Mouse (Mus musculus): ENCODE measurements around the gene Tff1.

The Tff1 gene

DNA sequence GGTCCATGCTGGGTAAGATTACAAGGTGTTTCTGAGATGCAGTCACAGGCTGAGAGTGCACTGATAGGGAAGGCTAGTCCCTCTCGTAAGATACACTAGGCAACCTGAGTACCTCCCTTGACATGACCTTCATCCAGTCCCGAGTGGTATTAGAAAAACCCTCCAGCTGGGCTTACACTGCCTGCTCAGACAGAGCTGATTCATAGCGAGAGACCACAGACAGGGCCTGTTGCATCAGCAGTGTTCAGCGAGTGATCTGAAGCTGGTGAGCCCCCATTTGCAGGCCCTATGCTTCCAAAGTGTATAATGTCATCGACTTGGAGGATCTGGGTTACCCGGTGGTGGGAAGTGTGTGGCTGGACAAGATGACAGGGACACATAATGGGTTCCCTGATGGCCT lies at the start of gene Tff1:
Gene Tff1 (minus strand): TSS at position 151 of the 400 bp plus-strand sequence.
- no peak for DNase-seq (ENCODE audit: low read depth, low spot score)

DNA sequence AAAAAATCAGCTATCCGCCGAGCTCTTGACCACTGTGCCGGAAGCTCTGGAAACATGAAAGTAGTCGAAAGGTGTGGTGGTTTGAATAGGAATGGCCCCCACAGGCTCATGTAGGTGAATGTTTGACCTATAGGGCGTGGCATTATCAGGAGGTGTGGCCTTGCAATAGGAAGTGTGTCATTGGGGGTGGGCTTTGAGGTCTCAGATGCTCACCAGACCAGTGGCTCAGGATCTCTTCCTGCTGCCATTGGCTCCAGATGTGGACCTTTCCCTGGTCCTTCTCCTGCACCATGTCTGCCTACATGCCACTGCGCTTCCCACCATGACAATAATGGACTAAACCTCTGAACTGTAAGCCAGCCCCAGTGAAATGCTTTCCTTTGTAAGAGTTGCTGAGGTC lies 46.8 kb upstream of the Tff1 start:
- no peak for DNase-seq (ENCODE audit: low read depth, low spot score)

- no peak for DNase-seq (ENCODE audit: low read depth, low spot score)
Observed at GRCm38 (mm10) chr17:31210299-31210698, 45.2 kb upstream of the Tff1 start.

- no peak for DNase-seq (ENCODE audit: low read depth, low spot score)
Observed at GRCm38 (mm10) chr17:31209376-31209930, 44.4 kb upstream of the Tff1 start.

GRCm38 (mm10) chr17:31208654-31209053 lies 43.6 kb upstream of the Tff1 start:
- no peak for DNase-seq (ENCODE audit: low read depth, low spot score)

- DNase-seq (ENCODE audit: low read depth, low spot score), result no peak
Observed at GRCm38 (mm10) chr17:31207771-31208334, 42.8 kb upstream of the Tff1 start, which contains the start of gene Ubash3a. TSS of gene Ubash3a (plus strand) at chr17:31207873.

DNA sequence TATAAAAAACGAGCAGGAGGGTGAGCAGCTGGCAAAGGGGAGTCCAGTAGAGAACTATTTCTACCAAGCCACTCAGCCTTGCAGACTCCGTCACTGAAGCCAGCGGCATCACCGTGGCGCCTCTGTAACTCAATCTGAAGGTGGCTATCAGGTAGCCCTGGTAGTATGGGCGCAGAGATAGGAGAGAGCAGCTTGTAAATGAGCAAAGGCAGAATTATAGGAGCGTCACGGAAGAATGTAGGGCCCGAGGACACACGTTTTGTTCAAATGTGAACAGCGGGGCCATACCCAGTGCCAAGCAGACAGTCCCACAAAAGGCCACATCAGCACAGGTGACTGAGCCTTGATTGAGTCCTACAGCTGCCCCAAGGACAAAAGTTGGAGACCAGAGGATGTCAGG lies 33.8 kb upstream of the Tff1 start, which contains the start of gene Tmprss3:
Gene Tmprss3 (minus strand): TSS at position 101 of the 400 bp plus-strand sequence.
- no peak for DNase-seq (ENCODE audit: low read depth, low spot score)

- no peak for DNase-seq (ENCODE audit: low read depth, low spot score)
Observed at GRCm38 (mm10) chr17:31196283-31196682, 31.2 kb upstream of the Tff1 start.

- no peak for DNase-seq (ENCODE audit: low read depth, low spot score)
Observed at GRCm38 (mm10) chr17:31195207-31195606, 30.1 kb upstream of the Tff1 start.

GRCm38 (mm10) chr17:31193360-31193759 lies 28.3 kb upstream of the Tff1 start:
- DNase-seq (ENCODE audit: low read depth, low spot score), result no peak

DNA sequence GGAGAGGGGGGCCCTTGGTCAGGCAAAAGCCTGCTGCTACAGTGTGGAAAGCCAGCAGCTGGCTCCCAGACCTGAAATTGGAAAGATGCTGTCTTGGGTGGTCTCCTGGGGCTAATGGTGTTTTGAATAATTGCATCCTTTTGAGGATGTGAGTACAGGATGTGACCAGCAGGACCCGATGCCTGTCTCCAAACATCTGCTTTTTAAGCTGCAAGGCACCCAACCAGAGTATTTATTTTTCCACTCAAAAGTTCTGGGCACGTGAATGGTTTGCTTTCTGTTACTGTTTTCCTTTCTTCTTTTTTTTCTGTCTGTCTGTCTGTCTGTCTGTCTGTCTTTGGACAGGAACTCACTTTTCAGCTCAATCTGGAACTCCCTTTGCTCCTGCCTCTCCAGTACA lies 27.6 kb upstream of the Tff1 start:
- no peak for DNase-seq (ENCODE audit: low read depth, low spot score)

DNA sequence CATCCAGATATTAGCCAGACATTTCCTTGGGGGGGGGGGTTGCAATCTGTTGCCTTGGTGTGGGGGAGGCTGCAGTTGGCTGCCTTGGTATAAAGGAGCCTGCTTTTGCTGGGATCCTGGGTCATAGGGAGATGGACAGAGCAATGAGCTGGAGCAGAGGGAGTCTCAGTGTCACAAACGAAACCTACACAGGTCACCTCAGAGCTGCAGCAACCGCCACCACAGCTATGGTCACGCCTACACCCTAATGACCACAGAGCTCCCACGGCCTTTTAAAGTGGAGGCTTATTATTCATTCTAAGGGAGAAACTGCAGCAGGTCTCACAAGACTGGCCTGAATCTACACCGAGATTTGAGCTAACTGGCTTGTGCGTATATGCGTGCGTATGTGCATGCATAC lies 26.7 kb upstream of the Tff1 start:
- DNase-seq (ENCODE audit: low read depth, low spot score), result no peak

GRCm38 (mm10) chr17:31187370-31187769 lies 22.3 kb upstream of the Tff1 start:
- peak; percentile 28 for DNase-seq (ENCODE audit: low read depth, low spot score)

DNA sequence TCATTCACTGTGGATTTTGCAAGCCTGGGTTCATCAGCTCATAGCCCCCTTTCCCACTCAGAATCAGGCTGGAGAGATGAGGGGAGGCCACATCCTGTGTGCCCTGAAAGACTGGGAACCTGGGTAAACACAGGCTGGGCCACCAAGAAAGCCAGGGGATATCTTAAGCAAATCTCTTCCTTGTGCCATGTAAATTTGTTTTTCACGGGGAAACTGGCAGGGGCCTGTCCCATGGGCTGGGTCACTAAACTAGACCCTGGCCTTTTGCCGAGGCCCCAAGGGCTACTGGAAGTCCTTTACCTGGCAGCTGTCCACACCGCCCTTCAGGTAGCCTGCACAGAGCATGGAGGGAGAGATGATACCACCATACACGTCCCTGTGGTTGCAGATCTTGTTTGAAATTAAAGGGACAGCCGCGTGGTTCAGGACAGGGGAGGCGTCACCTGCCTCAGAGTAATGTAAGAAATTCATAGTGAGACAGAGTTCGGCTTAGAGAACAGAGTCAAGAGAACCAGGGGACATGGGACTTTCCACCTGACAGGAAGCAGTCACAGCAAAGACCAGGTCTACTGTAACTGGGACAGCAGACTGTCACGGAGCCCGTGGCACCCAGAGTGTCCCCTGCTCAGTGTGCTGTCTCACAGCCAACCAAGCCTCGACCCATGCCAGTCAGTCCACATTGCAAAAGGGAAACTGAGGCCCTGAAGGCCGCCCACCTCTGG lies 19.4 kb upstream of the Tff1 start:
- no peak for DNase-seq (ENCODE audit: low read depth, low spot score)

- no peak for DNase-seq (ENCODE audit: low read depth, low spot score)
Observed at GRCm38 (mm10) chr17:31183180-31183974, 18.3 kb upstream of the Tff1 start.

DNA sequence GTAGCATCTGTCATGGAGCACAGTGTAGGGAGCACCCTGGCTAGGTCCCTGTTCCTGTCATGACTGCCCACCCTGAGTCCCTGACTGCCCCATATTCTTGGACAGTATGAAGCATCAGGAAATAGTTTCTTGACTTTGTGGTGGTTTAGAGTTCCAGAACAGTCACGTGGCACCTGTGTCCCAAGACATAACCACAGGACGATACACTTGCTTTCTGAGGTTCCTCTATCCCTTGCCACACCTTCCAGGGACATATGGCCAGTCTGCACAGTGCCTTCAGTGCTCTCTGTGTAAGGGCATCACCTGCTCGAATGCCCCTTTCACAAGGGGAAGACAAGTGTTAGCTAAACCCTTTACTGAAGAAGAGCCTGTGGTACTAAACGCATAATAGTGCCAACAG lies 16.4 kb upstream of the Tff1 start:
- no peak for DNase-seq (ENCODE audit: low read depth, low spot score)

GRCm38 (mm10) chr17:31176321-31176720 lies 11.2 kb upstream of the Tff1 start:
- DNase-seq (ENCODE audit: low read depth, low spot score), result no peak

- DNase-seq (ENCODE audit: low read depth, low spot score), result no peak
Observed at GRCm38 (mm10) chr17:31169796-31170195, 4.7 kb upstream of the Tff1 start.

- no peak for DNase-seq (ENCODE audit: low read depth, low spot score)
Observed at GRCm38 (mm10) chr17:31163821-31164220, 1.3 kb downstream of the Tff1 start.

DNA sequence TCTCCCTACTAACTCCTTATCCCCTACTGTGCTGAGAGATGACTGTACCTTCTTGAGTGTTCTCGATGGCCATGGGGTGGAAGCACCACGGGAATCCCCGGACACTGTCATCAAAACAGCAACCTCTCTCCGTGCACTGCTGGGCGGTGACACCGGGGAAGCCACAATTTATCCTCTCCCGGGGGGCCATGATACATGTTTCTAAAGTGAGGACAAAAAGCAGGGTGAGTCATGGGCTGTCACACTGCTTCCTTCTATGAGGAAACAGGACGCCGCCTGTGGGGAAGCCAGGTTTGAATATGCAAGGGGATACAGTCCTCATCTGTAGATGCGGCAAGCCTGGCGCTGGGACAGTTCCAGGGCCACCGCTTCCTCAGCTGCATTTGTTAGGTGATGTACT lies 2.5 kb downstream of the Tff1 start:
- no peak for DNase-seq (ENCODE audit: low read depth, low spot score)

DNA sequence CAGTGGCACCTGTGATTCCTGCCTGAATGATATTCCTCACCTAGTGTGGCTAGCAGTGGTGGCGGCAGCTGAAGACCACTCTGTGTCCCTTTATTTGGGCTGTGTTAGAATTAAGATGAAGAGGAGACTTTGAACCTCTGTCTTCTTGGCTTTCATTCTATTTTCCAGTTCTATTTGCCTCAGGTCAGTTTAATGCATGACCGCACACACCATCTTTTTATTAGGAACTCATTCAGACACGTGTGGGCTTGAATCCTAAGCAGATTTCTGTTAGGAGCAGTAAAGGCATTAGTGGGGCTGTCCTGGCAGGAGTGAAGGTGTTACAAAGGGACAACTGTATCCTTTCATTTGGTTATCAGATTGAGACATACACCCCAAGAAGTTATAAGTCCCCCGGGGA lies 4.8 kb downstream of the Tff1 start:
- no peak for DNase-seq (ENCODE audit: low read depth, low spot score)

DNA sequence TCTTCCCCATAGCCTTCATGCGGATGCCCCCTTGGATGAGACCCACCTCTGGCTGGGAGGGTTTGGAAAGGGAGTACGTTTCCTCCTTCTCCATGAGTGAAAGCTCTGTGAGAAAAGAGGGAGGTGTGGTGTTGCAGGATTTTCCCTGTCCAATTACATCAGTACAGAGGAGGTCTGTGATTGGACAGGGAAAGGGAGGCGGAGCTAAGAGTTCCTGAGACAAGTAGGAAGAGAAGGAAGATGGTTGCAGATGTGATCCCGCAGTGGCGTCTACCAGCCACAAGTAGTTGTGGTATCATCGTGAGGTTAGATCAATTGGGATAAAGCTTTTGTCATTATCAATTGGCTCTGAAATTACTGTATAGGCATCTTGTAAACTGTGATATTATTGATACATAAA lies 7.2 kb downstream of the Tff1 start:
- DNase-seq (ENCODE audit: low read depth, low spot score), result no peak

All from brain, embryonic 18.5 days (tissue).